Mouse (Mus musculus) mouse embryonic stem cell (cell line): ENCODE results near the gene Pigz.
"Not testable (repeated sequence)": the region's sequence is repeated elsewhere in the genome, so short reads cannot be mapped to it uniquely, and the experiment has no call there.

ENCODE experiments used
- in situ Hi-C, 2 experiments: fragments of 300-500 bp; cut with MboI; formaldehyde crosslinking; loops; 1 replicate in 1 of 2; 3 replicates in 1 of 2; pipeline ENCODE4 v1.14.3; 2019 to 2020; ENCODE audit warnings: low sequenced_read_pairs in 2 of 2, low pct_unique_long_range_greater_than_20kb in 1 of 2, mixed read lengths in 1 of 2; ENCODE audit not compliant: unreplicated experiment in 1 of 2

The Pigz gene

DNA sequence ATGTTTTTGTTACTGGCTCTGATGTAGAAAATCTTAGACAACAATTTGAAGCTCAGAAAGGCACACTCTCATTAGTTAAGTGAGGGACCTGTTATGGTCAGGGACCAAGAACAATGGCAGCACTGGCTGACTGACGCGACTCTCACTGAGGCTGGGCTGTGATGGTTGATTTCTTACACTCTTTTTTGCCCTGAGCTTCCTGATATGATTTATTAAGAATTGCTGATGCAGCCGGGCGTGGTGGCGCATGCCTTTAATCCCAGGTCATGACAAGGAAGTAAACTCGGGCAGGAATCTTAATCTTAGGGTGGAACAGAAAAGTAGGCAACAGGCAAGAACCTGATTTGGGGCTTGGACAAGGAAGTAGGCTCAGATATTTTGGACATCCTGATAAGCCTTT lies 7.6 kb upstream of the Pigz start:
- in situ Hi-C loops: loop anchor here in 1 of 2 experiments (10.0 kb wide), 1 partner anchor 471 kb away; no protein-coding TSS in a partner anchor

DNA sequence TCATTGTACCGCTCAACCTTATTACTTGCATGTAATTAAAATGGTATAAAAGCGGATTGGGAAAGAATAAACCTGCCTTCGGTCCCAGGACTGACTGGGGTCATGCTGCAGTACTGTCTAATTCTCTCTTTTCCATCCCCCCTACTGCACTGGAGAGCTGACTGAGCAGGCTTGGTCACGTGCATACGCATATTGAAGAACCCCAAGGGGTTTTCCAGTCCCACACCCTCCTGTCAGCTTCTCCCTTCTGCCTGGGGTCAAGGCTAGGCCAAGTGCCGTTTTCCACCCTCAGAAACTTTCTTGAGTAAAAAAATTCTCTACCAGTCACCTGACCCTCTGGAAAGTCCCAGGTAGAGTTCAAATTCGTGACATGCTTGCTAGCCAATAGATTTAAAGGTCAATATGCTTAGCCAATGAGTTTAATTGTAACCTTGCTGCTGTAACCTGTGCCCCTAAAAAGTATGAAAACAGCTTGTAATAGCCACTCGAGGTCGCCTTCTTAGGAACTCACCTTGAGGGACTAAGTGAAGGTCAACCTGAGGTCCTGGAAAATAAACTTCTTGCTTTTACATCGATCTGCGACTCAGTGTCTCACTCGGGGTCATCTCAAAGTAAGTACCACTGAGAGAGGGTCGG lies 7.0 kb upstream of the Pigz start:
- in situ Hi-C loops: loop anchor here in 1 of 2 experiments (10.0 kb wide), 1 partner anchor 472 kb away; no protein-coding TSS in a partner anchor

DNA sequence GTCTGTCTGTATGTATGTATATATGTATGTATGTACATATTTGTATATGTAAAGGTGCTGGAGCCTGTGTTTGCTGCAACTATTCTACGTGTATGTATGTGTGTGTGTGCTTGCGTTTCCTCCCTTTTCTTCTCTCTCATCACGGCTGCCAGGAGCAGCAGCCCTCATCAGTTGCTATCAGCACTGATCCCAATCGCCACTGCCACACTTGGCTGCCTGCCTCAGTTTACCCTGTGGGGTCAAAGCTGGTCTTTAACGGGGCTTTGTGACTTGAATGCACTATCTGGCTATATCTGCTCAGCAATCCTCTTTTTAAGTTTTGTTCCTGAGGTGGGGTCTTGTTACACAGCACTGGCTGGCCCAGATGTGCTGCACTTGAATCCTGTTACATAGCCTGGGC lies 6.2 kb upstream of the Pigz start:
- in situ Hi-C loops: loop anchor here in 1 of 2 experiments (10.0 kb wide), 1 partner anchor 473 kb away; no protein-coding TSS in a partner anchor

DNA sequence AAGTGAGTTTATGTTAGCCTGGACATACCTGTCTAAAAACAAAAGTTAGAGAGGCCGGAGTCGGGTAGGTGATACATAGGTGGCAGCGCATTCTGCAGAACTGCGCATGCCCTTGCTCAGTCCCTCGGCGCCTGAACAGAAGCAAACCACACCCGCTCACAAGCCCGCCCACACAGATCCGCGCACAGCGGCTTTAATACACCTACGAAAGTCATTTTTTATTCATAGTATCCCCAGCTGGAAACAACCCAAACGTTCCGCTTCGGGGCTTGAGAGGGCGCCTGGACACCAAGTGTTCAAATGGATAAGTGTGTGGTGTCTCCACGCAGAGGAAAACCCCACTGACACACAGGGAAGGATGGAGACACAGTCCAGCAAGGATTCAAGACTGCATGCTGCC lies 2.3 kb upstream of the Pigz start:
- in situ Hi-C loops: no loop called here

- in situ Hi-C loops: no loop called here
Measured at GRCm38 (mm10) chr16:31932255-31932654, 1.4 kb upstream of the Pigz start.

- in situ Hi-C loops: no loop called here
Measured at GRCm38 (mm10) chr16:31932840-31933697, 582 bp upstream of the Pigz start.

DNA sequence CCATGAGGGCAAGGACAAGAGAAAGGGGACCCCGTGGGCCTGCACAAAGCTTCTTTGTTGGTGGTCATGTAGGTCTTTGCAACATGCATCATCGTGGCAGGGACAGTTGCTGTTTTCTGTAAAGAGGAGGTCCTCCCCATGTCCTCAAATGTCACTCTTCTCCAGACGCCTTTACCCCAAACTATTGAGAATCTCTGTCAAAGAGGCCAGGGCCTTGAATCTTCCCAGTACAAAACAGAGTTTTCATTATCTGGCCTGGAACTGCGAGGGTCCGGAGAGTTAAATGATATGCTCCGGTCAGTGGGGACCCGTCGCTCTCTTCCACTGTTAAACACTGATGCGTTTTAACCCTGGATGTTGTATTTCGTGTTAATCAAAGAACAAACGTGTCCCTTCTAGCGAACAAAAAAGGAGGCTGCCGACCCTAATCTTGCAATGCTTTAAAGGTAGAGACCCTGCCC lies 929 bp downstream of the Pigz start:
- in situ Hi-C loops: no loop called here

DNA sequence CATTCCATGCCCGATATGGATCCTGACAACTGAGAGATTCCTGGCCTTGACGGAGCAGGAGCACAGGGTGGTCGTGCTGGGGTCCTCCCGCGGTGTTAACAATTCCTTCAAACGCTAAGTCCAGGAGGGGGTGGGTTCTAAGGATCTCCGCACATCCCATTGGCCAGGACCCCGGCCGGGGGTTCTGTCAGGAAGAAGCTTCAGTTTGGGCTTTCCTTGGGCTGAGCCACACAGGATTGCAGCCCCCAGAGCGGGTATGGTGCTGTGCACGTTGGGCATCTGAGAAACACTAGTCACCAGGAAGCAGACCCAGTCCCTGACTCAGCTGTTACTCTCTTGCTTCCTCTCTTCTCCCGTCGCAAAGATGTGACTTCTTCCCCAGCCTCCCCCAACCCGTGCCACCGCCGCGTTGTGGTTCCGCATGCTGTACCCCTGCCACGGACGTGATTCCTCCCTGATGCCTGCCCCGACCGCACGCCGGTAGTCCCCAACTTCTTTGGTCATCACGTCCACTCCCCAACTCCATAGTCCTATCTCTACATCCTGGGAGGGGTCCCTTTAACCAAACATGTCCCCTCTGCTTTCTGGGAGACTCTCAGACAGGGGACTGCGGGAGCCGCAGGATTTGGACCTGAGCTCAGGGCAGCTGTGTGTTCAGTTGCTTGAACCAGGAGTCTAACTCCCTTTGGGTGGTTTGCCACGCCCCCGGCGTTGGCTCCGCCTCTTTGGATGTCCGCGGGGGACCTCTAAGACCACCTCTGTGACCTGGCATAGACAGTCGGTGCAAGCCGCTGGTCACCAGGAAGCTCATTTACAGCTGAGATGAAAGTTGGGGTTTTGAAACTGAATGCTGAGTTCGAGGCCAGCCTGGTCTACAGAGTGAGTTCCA lies 1.7 kb downstream of the Pigz start:
- in situ Hi-C loops: no loop called here

- in situ Hi-C loops: no loop called here
Measured at GRCm38 (mm10) chr16:31936568-31936967, 2.9 kb downstream of the Pigz start.

- in situ Hi-C loops: no loop called here
Measured at GRCm38 (mm10) chr16:31938856-31939255, 5.2 kb downstream of the Pigz start.

DNA sequence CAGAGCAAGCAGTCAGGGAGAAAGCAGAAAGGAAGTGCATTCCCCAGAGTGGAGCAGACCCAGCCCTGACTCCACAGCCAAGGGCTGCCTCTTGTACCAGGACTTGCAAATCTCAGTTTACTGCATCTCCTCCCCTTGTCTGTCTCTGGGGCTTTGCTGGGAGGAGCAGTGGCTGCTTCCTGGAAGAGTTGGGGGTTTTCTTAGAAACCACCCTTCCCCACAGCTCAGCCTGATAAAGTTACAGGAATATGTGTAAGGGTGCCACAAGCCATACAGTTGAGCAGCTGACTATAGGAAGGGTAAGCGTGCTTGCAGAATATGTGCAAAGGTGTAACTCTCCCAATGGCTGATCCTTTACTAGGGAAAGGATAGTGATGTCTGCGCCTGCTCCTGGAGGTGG lies 6.9 kb downstream of the Pigz start:
- in situ Hi-C loops: no loop called here

DNA sequence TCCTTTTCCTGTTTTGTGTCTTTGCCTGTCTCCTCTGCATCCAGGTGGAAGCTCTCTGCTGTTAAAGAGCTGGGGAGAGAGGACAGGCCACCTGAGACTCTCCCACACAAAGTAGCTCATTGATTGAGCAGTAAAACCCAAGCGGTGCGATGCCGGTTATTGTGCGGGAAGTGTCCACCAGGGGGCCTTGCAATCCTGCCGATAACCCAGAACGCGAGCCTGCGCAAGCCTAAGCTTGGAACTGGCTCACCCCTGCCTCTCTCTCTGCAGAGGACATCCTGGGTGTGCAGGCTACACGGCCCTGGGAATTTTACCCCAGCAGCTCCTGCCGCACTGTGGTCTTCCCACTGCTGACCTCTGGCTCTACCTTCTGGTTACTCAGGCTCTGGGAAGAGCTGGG lies 10.3 kb downstream of the Pigz start:
- in situ Hi-C loops: no loop called here

DNA sequence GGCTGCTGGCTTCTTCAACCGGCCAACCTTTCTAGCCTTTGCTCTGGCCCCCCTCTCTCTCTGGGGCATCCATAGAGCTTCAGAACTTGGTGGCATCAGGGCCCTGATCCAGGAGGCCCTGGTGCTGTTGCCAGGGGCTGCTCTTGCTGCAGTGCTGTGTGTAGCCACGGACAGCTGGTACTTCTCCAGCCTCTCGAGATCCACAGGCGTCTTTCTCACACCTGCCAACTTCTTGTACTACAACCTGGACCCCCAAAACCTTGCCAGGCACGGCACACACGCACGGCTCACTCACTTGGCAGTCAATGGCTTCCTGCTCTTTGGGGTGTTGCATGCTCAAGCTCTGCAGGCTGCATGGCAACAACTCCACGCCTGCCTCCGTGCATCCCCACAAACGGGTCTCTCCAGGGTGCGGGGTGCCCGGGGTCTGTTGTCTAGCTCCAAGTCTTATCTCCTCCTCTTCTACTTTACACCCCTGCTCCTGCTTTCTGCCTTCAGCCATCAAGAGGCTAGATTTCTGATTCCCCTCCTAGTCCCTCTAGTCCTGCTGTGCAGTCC lies 11.1 kb downstream of the Pigz start:
- in situ Hi-C loops: no loop called here

- in situ Hi-C loops: no loop called here
Measured at GRCm38 (mm10) chr16:31945372-31945771, 11.7 kb downstream of the Pigz start.

- in situ Hi-C loops: not testable (repeated sequence)
Measured at GRCm38 (mm10) chr16:31945986-31946385, 12.3 kb downstream of the Pigz start.

- in situ Hi-C loops: no loop called here
Measured at GRCm38 (mm10) chr16:31947333-31947732, 13.7 kb downstream of the Pigz start.

DNA sequence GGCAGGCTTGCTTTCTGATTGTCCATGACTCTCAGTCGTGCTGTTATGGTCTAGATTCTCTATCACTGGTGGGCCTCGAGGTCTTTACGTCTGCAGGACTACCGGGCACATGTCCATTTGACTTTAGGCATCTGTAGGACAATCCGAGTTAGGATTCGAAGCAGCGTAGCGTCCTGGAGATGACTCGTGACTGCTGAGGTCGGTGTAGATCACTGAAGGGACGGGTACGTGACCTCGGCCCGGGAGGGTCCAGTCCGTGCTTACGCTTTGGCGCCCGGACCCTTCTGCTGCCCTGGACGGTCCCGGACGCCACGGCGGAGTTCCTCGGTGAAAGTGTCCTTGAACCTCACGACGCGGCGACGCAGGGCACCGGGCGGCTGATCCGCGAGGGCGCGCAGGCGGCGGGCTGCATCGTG lies 14.3 kb downstream of the Pigz start:
- in situ Hi-C loops: no loop called here

GRCm38 (mm10) chr16:31948345-31948774 lies 14.7 kb downstream of the Pigz start, which contains the start of the genes 0610012G03Rik and Ncbp2:
0610012G03Rik (minus strand) TSS chr16:31948494.
Ncbp2 (plus strand) TSS chr16:31948513.
- in situ Hi-C loops: no loop called here
